Mouse (Mus musculus): ENCODE results near the gene 1700020D05Rik. TPM values are rescaled to one million over a fixed set of nuclear protein-coding genes. Genes with fewer than 3 reads are reported as not detected.
A peak's percentile ranks its signal among the peaks of the same experiment; 100 is the strongest.

The 1700020D05Rik gene
- 0.32 and 0.46 TPM in 2 replicates for polyA plus RNA-seq (2016; fragmentation: Nextera tagmentation; extraction: Ambion mirVana)

DNA sequence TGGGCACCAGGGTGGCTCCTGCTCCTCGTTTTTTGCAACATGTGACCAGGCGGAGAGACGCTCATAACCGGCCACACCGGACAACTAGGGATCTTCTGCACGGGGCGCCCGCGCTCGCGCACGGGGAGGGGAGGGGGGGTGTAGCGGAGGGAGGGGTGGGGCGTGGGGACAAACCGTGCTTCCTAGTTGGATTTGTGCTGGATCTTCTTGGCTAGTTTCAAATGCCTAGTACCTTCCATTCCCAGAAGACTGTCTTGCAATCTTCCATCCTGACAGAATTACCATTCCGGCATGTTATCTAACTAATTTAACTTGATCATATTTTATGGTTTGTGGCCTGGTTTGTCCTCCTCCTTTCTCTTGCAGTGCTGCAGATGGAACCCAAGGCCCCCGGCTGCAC is at the start of gene 1700020D05Rik:
Gene 1700020D05Rik, minus strand, starts transcription at position 101 of the 400 bp plus-strand sequence.
- Histone ChIP-seq H3K4me1 (no peaks in the 10 kb centered on the region), H3K9ac (no peak within 1 kb of the TSS), H3K4me2 (replicated peaks) (no peak within 1 kb of the TSS), H3K4me3 (no peak within 1 kb of the TSS), H3K9me3 (no peaks in the 10 kb centered on the region), H3K27ac (no peak within 1 kb of the TSS), H3K36me3 (no peaks in the 10 kb centered on the region), H3K27me3 (replicated peaks) (no peaks in the 10 kb centered on the region)
- ATAC-seq (ENCODE audit: low FRiP score, low read depth): no peak
- WGBS: 55% methylated on average over 17 of the region's 17 CpGs

DNA sequence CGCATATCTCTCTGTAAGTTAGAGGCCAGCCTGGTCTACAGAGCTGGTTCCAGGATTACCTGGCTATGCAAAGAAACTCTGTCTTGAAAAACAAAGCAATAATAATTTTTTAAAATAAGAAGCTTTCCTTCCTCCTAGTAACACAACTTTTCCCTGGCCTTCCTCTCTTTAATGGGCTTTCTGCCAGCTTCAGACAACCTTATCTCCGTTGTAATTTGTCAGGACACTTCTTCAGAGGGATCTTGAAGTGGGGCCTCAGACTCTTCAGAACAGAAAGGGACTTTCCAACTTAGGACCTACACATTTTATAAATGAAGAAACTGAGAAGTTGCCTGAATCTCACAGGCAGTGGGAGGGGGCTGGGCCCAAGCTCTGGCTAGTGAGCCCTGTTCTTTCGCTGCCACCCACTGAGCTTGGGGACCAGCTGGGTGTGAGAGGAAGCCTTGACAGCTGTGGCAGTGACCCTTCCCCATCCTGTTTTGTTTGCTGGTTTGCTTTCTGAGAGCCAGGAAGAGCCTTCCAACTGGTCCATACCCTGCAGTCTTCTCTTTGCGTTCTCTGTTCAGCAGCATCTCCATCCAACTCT is 44.0 kb upstream of the 1700020D05Rik start:
- WGBS: 78% methylated on average over 4 of the region's 4 CpGs
- H3K9me3 ChIP-seq: no peaks in the 10 kb centered on the region
- no peaks in the 10 kb centered on the region for H3K4me1 ChIP-seq
- H3K27ac ChIP-seq: no peak overlapping the region
- no peak for ATAC-seq (ENCODE audit: low FRiP score, low read depth)
- H3K4me3 ChIP-seq: no peak overlapping the region
- H3K27me3 ChIP-seq (replicated peaks): 0 out of 2 replicates have a peak, but pooled peaks cover 4% of the 10 kb centered on the region
- no peak overlapping the region for H3K9ac ChIP-seq
- no peak overlapping the region for H3K4me2 ChIP-seq (replicated peaks)
- no peaks in the 10 kb centered on the region for H3K36me3 ChIP-seq

DNA sequence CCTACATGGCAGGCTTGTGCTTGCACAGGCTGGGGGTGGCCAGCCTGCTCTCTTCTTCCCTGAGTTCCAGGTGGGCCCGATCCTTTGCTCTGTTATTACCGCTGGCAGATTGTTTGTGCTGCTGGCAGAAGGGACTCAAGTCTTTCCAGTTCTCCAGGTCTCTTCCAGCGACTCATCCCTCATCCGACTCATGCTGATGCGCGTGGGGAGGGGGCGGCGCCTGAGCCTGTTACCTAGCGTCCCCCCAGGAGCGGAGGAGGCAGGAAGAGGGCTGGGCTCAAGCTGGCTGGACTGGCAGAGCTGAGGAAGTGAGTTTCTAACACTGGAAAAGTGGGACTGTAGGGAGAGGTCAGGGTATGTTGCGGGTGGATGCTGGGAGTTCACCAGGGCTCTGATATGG is 40.4 kb upstream of the 1700020D05Rik start:
- 56% methylated on average over 11 of the region's 11 CpGs for WGBS
- Histone ChIP-seq H3K9me3 (no peaks in the 10 kb centered on the region), H3K4me2 (replicated peaks) (no peak overlapping the region), H3K27me3 (replicated peaks) (no peaks in the 10 kb centered on the region), H3K4me3 (no peak overlapping the region), H3K4me1 (no peaks in the 10 kb centered on the region), H3K27ac (no peak overlapping the region), H3K9ac (no peak overlapping the region), H3K36me3 (no peaks in the 10 kb centered on the region)
- no peak for ATAC-seq (ENCODE audit: low FRiP score, low read depth)

DNA sequence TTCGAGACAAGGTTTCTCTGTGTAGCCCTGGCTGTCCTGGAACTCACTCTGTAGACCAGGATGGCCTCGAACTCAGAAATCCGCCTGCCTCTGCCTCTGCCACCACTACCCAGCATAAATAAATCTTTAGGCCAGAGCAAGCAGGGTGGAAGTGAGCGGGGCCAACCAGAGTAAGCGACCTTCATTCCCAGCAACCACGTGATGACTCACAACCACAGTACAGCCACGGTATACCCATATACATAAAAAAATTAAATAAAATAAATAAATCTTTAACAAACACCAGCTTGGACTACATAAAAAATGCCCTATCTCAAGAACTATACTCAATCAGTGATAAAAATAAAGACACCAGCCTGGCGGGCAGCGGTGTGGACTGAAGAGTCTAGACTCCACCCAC is 39.8 kb upstream of the 1700020D05Rik start:
- no peak overlapping the region for H3K27ac ChIP-seq
- no peak for ATAC-seq (ENCODE audit: low FRiP score, low read depth)
- no peak overlapping the region for H3K9ac ChIP-seq
- H3K4me1 ChIP-seq: no peaks in the 10 kb centered on the region
- no peaks in the 10 kb centered on the region for H3K36me3 ChIP-seq
- no peaks in the 10 kb centered on the region for H3K27me3 ChIP-seq (replicated peaks)
- 85% methylated on average over 9 of the region's 9 CpGs for WGBS
- no peaks in the 10 kb centered on the region for H3K9me3 ChIP-seq
- no peak overlapping the region for H3K4me2 ChIP-seq (replicated peaks)
- H3K4me3 ChIP-seq: no peak overlapping the region

DNA sequence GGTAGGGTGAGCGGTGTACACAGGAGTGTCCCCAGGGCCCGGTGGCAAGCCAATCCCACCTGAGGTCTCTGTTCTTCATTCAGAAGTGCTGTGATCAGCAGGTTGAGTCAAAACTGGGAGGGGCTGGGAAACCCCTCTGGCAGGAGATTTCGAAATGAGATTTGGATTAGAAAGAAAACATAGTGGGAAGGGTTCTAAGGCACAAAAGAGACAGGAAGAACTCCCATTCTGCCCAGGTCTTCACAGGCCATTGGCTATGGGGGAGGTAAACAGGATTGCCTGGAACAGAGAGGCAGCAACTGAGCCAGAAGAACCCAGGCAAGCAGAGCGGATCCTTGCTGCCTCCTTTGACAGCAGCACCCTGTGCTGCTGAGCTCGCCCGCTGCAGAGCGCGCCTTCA is 35.2 kb upstream of the 1700020D05Rik start:
- no peak overlapping the region for H3K27ac ChIP-seq
- H3K36me3 ChIP-seq: no peaks in the 10 kb centered on the region
- no peaks in the 10 kb centered on the region for H3K9me3 ChIP-seq
- H3K4me1 ChIP-seq: no peaks in the 10 kb centered on the region
- H3K4me2 ChIP-seq (replicated peaks): no peak overlapping the region
- no peak overlapping the region for H3K9ac ChIP-seq
- no peak overlapping the region for H3K4me3 ChIP-seq
- H3K27me3 ChIP-seq (replicated peaks): peaks cover 4% of the 10 kb centered on the region; the same call in 1 of the 2 replicates
- no peak for ATAC-seq (ENCODE audit: low FRiP score, low read depth)
- WGBS: 75% methylated on average over 8 of the region's 8 CpGs

DNA sequence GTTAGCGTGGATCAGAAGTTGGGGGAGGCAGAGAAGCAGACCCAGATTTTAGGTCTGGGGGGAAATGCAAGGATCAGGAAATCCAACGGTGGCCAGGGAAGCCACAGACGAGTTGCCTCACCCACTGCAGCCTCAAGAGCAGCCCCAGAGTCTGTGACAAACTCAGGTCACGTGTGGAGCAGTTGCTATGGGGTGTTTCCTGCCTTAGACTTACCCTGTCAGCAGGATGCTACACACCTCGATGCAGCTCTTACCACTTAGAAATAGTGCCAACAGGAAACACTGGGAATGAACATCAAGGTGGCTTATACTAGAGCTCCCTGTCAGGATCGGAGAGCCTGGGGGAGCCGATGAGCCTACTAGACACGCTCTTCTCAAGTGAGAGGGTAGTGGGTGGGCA is 28.9 kb upstream of the 1700020D05Rik start:
- H3K4me2 ChIP-seq (replicated peaks): no peak overlapping the region
- H3K27me3 ChIP-seq (replicated peaks): peaks cover 11% of the 10 kb centered on the region; the same call in 1 of the 2 replicates
- no peak overlapping the region for H3K4me3 ChIP-seq
- no peaks in the 10 kb centered on the region for H3K9me3 ChIP-seq
- no peak overlapping the region for H3K9ac ChIP-seq
- ATAC-seq (ENCODE audit: low FRiP score, low read depth): no peak
- no peaks in the 10 kb centered on the region for H3K36me3 ChIP-seq
- no peak overlapping the region for H3K27ac ChIP-seq
- 76% methylated on average over 8 of the region's 8 CpGs for WGBS
- 0 out of 2 replicates have a peak, but pooled peaks cover 4% of the 10 kb centered on the region for H3K4me1 ChIP-seq

DNA sequence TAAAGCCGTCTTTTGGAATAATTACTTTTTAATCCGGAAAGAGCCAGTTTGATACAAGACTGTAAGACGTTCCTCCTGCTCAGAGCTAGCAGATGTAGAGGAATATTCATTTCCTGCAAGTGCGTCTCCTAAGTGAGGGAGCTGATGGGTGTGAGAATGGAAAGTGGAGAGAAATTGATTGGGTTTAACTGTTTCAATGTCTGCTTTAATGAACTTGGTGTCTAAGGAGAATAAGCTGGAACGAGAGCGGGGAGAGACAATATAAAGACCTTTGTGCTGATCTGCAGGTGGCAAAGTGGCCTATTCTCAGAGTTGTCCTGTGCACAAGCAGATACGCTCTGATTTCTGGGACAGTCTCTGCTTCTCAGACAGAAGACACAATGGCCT is 26.5 kb upstream of the 1700020D05Rik start:
- Histone ChIP-seq H3K4me3 (no peak overlapping the region), H3K4me1 (0 out of 2 replicates have a peak, but pooled peaks cover 4% of the 10 kb centered on the region), H3K9me3 (no peaks in the 10 kb centered on the region), H3K27ac (no peak overlapping the region), H3K36me3 (no peaks in the 10 kb centered on the region), H3K9ac (no peak overlapping the region), H3K4me2 (replicated peaks) (0 out of 2 replicates have a peak overlapping the region, but pooled peaks have one; percentile 2), H3K27me3 (replicated peaks) (peaks cover 8% of the 10 kb centered on the region; the same call in 1 of the 2 replicates)
- 37% methylated on average over 7 of the region's 7 CpGs for WGBS
- no peak for ATAC-seq (ENCODE audit: low FRiP score, low read depth)

DNA sequence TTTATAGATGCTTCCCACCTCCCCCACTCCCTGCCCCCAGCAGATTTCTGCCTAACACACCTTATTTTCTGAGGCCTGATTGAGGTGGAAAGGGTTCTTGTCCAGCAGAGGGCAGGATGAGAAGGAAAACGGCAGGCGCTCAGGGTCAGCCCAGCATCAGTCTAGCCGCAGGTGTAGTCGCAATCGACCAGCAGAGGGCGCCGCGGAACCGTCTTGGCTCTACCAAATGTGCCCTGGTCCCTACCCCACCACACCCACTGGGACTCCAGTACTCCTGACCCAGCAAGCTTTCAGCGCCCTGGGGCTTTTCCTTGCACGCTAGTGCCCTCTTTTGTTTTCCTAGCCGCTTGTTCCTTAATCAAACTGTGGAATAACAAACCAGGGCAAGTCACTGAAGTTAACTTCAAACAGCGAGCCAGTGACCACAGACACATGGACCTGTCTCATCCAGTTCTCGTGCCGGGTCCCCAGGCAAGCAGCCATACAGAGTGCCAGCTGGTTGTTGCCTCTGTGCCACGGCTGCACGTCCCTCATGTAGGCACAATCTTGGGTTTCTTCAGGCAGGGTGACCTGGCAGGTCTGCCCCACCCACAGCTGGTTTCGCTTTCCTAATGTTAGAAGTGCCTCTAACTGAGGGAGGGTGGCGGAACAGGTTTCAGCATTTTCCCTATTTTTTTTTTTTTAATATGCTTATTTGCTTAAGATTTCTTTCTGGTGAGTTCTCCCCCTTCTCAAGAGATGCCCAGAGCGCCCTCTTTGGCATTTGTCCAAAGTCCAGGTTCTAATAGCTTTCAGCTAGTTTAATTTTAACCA is 25.9 kb upstream of the 1700020D05Rik start:
- Histone ChIP-seq H3K4me3 (no peak overlapping the region), H3K4me2 (replicated peaks) (peak overlapping the region; percentile 30), H3K36me3 (no peaks in the 10 kb centered on the region), H3K9me3 (no peaks in the 10 kb centered on the region), H3K27me3 (replicated peaks) (peaks cover 8% of the 10 kb centered on the region; the same call in 1 of the 2 replicates), H3K4me1 (0 out of 2 replicates have a peak, but pooled peaks cover 4% of the 10 kb centered on the region), H3K27ac (no peak overlapping the region), H3K9ac (no peak overlapping the region)
- 15% methylated on average over 20 of the region's 20 CpGs for WGBS
- peak; percentile 85 for ATAC-seq (ENCODE audit: low FRiP score, low read depth)

DNA sequence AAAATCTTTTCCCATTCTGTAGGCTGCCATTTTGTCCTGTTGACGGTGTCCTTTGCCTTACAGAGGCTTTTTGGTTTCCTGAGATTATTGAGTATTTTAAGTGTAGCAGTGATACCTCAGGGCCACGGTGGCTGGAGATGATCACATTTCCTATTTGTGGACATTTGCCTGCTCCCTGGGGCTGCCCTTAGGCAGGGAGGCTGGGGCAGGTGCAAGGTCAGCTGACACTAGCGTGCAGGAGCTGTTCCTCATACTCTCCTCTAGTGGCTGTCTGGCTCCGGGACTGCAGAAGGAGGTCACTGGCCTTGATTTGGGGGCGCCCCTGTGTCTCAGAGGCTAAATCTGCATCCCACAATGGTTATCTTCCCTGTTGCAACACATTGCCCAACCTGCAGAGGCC is 21.6 kb upstream of the 1700020D05Rik start:
- H3K9me3 ChIP-seq: no peaks in the 10 kb centered on the region
- H3K27ac ChIP-seq: no peak overlapping the region
- no peak overlapping the region for H3K4me3 ChIP-seq
- H3K27me3 ChIP-seq (replicated peaks): no peaks in the 10 kb centered on the region
- H3K4me2 ChIP-seq (replicated peaks): no peak overlapping the region
- H3K4me1 ChIP-seq: 0 out of 2 replicates have a peak, but pooled peaks cover 4% of the 10 kb centered on the region
- ATAC-seq (ENCODE audit: low FRiP score, low read depth): no peak
- no peaks in the 10 kb centered on the region for H3K36me3 ChIP-seq
- WGBS: 75% methylated on average over 5 of the region's 5 CpGs
- no peak overlapping the region for H3K9ac ChIP-seq

DNA sequence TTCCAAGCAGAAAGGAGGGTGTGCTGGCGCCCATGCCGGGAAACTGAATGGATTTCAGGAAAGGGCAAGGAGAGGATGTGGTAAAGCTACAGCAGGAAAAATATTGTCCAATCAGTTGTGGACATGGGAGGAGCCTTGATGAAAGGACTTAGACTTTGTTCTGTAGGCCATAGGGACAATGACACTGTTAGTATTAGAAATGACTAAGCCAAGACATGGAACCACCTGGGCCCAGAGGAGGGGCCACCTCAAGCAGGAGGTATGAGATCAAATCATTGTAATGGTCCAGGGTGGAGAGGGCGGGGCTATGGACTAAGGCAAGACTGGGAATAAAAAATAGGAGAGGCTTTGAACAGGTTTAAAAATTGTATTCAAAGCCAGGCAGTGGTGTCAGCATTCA is 15.1 kb upstream of the 1700020D05Rik start:
- WGBS: 90% methylated on average over 3 of the region's 3 CpGs
- Histone ChIP-seq H3K27ac (no peak overlapping the region), H3K27me3 (replicated peaks) (no peaks in the 10 kb centered on the region), H3K9me3 (no peaks in the 10 kb centered on the region), H3K4me2 (replicated peaks) (no peak overlapping the region), H3K4me3 (no peak overlapping the region), H3K4me1 (no peaks in the 10 kb centered on the region), H3K36me3 (no peaks in the 10 kb centered on the region), H3K9ac (no peak overlapping the region)
- no peak for ATAC-seq (ENCODE audit: low FRiP score, low read depth)

DNA sequence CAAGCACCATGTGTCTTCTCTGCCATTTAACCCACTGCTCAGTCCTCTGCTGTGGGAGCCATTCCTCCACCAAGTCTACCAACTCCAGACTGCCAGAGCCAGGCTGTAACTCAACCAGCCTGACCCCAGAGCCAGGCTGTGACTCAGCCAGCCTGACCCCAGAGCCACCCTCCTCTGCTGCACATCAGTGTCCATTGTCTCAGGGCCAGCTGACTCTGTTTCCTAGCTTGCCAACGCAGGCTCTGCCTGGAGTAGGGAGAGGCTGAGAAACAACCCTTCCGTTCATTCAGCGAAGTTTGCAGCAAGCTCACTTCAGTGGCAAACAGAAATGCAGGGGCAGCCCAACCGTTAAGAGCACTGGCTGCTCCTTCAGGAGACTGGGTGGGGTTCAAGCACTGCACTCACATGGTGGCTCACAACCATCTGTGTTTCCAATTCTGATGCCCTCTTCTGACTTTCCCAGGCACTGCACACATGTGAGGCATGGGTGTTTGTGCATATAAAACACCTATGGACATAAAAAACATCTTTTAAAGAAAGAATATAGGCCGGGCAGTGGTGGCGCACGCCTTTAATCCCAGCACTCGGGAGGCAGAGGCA is 13.4 kb upstream of the 1700020D05Rik start:
- Histone ChIP-seq H3K36me3 (no peaks in the 10 kb centered on the region), H3K4me2 (replicated peaks) (no peak overlapping the region), H3K9ac (no peak overlapping the region), H3K27ac (no peak overlapping the region), H3K9me3 (no peaks in the 10 kb centered on the region), H3K27me3 (replicated peaks) (no peaks in the 10 kb centered on the region), H3K4me1 (no peaks in the 10 kb centered on the region; the same call in 1 of the 2 replicates), H3K4me3 (no peak overlapping the region)
- ATAC-seq (ENCODE audit: low FRiP score, low read depth): no peak
- WGBS: 77% methylated on average over 8 of the region's 8 CpGs
